Mouse (Mus musculus) layer of hippocampus, postnatal 10 days (tissue): ENCODE data around the gene Arhgap24. TPM values are rescaled to one million over a fixed set of nuclear protein-coding genes. Genes with fewer than 3 reads are reported as not detected.

Source experiments
- DNase-seq, 2 experiments: peaks; one replicate each; pipeline ENCODE4 v3.0.0; 2021; ENCODE audit warnings: low spot score in 2 of 2
- total RNA-seq, 2 experiments: library from RNA; stranded (reverse); gene quantifications; 2 replicates each; pipeline ENCODE4 v1.2.3; 2021

Gene Arhgap24
- total RNA-seq, 2 experiments from 2014 or later = 6.9 to 7.7 TPM

DNA sequence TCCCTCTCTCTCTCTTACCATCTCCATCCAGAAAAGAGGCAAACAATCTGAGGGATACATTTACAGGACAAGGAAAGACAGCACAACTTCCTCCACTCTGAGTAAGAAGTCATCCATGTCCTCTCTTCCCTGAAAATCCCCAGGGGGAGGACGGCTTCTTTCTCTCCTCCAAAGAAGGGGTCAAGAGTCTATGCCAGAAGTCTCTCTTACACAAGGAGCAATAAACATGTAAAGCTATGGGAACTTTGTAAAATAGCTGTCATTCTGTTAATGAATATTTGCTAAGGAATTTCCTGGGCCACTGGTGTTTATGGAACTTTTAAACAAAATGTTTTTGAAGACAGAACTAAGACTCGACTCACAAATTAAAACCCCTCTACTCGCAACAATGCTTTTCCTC lies 248.3 kb downstream of the Arhgap24 start:
- DNase-seq = no peak

- no peak for DNase-seq
These were observed 254.9 kb downstream of the Arhgap24 start for GRCm38 (mm10) chr5:102736131-102736530.

DNA sequence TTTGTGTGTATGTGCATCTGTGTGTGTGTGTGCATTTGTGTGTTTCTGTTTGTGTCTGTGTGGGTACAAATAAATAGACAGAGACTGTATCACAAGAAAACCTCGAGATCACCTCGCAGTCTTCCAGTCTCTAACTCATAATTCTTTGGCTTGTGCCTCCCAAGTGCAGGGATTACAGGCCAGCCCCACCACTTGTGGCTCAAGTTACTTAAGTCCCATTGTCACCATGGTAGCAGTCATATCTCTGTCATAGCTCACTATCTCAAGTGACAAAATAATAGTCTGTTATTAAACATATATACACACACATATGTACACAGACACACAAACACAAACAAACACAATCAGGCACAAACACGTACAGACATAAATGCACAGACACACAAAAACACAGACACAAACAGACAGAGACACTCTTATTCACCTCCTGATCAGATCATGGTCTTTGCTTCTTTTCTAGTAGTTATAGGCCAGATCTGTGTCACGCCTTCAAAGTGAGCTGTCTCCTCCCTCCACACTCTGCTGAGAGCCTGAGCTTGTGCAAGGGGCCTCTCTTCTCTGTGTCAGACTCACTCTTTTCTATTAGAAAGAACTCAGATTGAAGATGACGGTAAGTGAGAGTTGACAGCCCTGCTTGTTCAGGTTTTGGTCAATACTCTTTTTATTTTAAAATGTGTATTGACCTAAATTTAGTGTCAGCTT lies 261.5 kb downstream of the Arhgap24 start:
- DNase-seq = no peak

GRCm38 (mm10) chr5:102743436-102743835 lies 262.2 kb downstream of the Arhgap24 start:
- DNase-seq = no peak

GRCm38 (mm10) chr5:102744051-102744450 lies 262.9 kb downstream of the Arhgap24 start:
- DNase-seq = no peak

- no peak for DNase-seq
These were observed 267.0 kb downstream of the Arhgap24 start for GRCm38 (mm10) chr5:102748146-102748545.

- DNase-seq = peak; percentile 19 to 32
These were observed 267.8 kb downstream of the Arhgap24 start for GRCm38 (mm10) chr5:102749020-102749419.

DNA sequence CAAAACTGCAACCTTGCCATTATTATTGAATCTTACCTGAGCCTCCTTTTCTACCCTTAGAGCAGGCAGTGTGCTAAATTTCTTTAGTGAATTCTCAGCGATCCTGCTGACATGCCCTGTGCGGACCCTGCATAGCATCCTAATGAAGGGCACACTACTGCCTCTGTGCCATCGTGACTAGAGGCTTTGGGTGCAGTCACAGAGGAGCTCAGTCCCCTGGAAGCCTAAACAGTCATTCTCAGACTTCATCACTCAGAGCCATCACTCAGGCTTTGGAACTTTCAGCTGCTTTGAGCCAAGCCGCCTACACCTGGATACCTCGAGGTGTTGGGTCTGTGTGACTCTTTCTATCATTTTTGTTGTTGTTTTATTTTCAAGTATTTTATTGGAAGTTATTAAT lies 269.5 kb downstream of the Arhgap24 start:
- DNase-seq = no peak

DNA sequence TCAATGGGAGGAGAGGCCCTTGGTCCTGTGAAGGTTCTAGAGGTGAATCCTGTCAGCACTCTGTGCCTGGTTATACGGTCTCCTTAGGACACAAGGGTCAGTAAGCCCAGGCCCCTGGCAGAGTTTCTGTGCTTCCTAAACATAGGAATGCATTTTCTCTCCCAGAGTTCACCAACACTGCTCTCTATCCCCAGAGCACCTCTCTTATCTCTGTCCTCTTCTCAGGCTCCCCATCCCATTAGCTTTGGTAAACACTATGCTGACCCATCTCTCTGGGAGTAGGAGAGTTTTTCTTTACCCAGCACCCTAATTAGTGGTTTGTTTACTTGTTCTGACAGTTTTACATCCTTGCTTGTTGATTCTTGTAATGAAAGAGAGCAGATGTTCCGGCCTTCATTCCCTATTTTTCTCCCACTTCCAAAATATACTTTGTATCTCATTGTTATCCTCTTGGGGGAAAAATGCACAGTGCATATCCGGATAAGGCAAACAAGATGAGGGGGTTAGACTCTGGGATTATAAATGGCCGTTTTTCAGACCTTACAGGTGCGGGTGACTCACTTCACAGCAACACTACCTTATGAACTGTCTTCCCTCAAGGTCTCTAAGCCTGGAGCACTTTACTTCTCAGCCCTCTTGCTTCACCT lies 270.6 kb downstream of the Arhgap24 start:
- no peak for DNase-seq

DNA sequence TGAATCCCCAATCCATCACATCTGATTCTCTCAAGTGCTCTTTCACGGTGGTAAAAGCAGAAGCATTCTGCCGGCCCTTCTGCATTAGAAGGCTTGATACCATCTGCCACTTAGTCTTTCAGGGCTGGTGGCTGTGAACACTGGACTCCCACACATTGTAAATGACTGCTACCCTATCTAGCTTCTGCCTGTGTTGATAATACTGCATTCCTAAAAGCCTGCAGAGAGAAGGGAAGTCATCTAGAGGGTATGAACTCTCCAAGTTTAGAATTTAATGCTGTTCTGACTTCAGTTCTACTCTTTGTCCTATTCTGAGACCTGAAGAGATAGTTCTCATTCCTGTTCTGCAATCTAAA lies 271.1 kb downstream of the Arhgap24 start:
- no peak for DNase-seq

DNA sequence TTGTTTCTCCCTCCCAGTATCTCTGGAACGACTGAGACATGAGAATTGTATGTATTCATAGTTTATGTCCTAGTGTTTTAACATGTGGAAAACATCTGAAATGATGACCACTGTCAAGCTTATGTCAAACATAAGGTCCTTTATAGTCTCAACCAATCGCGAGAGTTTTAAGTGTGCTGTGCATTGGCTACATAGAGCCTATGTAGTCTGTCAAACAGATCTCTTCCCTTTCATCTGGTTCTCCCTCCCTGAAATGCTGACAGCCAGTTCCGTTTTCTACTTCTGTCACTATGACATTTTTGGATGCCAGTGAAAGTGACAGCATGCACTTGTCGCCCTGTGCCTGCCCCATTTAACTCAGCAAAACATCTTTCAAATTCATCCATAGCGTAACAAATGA lies 275.8 kb downstream of the Arhgap24 start:
- DNase-seq = no peak

- DNase-seq = no peak
These were observed 284.5 kb downstream of the Arhgap24 start for GRCm38 (mm10) chr5:102765694-102766093.

DNA sequence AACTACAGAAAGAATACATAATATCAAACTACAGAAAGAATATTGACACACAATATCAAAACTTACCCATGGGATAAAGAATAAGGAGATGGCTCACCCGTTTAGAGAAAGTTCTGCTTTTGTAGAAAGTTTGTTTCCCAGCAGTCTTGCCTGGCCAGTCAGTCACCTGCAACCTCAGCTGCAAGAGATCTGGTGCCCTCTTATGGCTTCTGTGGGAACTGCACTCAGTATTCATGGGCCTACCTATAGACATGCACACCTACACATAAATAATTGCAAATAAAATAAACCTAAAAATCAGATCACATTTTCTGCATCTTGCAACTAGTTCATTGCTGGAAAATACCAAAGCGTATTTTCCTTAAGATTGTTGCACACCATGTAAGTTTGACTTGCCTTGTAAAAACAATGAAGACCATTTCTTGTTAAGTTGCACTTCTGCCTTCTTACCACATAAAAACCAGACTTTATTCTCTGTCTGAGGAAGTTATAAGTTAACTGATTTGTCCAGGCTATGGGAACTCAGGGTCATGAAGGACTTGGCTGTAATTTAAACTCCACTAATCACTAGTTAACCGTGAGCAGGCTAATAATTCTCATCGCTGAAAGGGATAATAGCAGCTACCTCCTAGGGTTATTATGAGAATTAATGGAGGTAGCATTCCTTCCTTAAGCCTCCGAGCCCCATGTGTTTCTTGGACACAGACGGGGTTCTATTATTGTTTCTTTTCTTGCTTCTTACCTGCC lies 285.3 kb downstream of the Arhgap24 start:
- DNase-seq = no peak

- no peak for DNase-seq
These were observed 285.9 kb downstream of the Arhgap24 start for GRCm38 (mm10) chr5:102767058-102767444.

DNA sequence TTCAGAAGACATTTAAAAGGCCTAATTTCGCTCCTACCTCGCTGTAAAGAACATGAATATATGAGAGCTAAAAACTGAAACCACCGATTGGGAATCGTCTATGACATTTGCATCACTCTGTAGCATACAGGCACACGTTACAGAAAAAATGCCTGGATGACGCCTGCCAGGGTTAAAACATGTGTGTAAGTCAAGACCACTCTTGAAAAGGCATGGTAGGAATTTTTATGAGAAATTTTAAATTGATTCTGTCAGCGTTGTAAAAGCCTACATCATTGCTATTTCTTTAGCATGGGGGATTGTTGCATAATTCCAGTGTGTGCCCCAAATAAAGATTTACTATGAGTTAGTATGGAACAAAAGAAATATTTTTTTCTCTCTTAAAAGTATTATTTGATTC lies 286.6 kb downstream of the Arhgap24 start:
- DNase-seq = no peak

DNA sequence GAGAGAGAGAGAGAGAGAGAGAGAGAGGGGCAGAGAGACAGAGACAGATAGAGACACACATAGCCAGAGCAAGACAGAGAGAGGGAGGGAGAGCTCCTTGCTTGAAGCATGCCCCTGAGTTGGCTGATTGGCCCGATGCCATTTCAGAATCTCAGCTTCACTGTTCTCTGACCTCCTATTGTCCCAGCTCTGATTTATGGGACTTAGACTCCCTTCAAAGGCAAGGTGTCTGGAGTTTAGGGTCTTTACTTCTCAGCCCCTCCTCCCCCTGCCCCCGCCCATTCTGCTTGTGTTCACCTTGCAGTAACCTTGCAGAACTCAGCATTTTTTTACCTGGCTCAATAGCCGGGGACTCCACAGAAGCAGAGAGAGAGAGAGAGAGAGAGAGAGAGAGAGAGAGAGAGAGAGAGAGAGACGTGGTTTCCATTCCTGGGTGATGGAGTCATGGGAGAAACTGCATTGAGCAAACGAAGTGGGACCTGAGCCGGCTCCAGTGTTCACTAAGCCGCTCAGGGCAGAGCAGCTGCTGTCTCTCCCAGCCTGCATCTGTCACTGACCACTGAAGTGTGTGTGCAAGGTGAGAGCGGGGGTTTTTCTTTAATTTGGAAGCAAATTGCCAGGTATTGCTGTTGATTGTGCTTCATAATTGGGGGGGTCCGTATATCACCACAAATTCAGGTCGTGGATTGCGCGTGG lies 287.3 kb downstream of the Arhgap24 start:
- DNase-seq = no peak

DNA sequence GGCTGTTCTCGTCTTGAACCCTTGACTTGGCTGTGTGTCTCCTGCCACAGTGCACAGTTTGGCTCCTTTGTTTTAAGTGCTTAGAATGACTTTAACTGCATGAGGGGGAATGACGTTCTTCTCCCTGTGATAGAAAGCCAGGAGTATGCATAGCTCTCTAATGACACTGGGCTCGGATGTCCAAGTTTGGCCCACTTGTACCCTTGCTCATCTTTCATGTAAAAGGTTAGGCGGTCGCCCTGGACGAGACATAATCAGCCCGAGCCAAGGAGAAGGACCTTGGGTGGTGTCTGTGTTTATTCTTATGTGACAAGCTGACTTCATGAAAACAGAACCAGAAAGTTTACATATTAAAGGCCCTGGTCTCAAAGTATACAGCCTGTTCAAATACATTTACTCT lies 289.4 kb downstream of the Arhgap24 start:
- no peak for DNase-seq

DNA sequence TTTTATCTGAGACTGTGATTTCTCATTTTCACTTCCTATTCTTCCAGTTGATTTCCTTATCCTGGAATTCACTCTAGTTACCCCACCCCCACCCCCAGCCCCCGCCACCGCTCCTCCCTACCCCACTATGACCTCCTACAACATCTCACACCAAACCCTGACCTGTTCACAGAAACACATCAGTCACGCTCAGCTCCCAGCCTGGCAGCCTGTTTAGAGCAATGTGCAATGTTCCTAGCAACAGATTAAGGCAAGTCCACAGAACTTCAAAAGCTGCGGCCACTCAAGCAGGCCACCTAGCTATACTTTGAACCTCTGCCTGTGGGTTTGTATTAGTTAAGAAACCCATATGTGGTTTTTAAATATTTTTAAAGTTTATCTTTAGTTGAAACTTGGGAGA lies 293.3 kb downstream of the Arhgap24 start:
- DNase-seq = no peak

- no peak for DNase-seq
These were observed 296.1 kb downstream of the Arhgap24 start for GRCm38 (mm10) chr5:102777255-102777654.

GRCm38 (mm10) chr5:102777852-102778251 lies 296.7 kb downstream of the Arhgap24 start:
- no peak for DNase-seq

DNA sequence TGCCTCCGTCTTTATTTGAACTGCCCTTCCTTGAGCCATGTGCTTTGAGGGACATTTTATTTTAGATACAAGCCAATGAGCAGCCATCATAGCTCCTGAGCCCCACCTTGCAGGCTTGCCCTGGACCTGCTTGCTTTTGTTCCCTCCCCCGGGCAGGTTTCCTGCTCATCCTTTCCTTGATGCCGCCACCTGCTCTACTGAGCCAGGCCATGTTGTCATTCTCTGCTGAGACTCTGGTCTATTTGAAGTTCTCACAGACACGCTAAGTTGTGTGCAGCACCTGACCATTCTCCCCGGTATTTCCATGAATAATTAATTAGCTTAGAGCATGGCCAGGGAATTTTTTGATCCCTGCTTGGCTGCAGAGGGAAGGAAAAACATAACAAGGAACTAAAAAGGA lies 297.1 kb downstream of the Arhgap24 start:
- no peak for DNase-seq

GRCm38 (mm10) chr5:102783585-102783984 lies 302.4 kb downstream of the Arhgap24 start:
- peak; percentile 19 to 23 for DNase-seq
